Mouse (Mus musculus) T-cell, adult 66 days (primary cell): ENCODE results near the gene Gm12695. TPM values are rescaled to one million over a fixed set of nuclear protein-coding genes. Genes with fewer than 3 reads are reported as not detected.

Experiments used
- total RNA-seq, 2 experiments: library from RNA; stranded (reverse); gene quantifications; 3 replicates in 1 of 2; 4 replicates in 1 of 2; pipeline ENCODE4 v1.2.4; 2023

Gm12695 gene
- not detected for total RNA-seq

DNA sequence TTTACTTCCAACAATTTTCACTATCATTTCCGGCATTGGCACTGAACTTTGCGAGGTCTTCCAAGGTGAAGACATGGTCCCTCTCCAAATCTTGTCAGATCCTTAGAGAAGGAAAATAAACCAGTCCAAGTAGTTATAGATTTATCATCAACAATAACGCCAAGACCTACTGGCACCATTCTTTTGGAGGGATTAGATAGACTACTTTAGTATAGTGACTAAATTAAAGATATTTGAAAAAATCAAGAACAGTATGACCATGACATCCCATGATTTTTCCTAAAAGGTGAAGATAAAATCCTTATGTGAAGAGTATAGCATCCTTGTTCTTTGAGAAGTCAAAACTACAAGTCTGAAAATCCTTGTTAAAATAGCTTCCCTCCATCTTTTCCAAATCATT is at the start of gene Gm12695:
Gm12695 (minus strand) TSS at position 101 of the 400 bp plus-strand sequence.

Other genes starting within 250 kb of the Gm12695 start
- gene Cyp2j6, start 231.5 kb downstream of the Gm12695 start, total RNA-seq = not detected
- gene Cyp2j9, start 193.6 kb downstream of the Gm12695 start, total RNA-seq = not detected
- not detected for gene Cyp2j5, start 121.0 kb downstream of the Gm12695 start, total RNA-seq